Mouse (Mus musculus) kidney, postnatal 4 days (tissue): Measurements from ENCODE around the gene Stam2.

Source experiments
- DNase-seq, 2 experiments: peaks; one replicate each; pipeline ENCODE4 v3.0.0; 2021; ENCODE audit warnings: mixed read lengths in 2 of 2

Gene Stam2

DNA sequence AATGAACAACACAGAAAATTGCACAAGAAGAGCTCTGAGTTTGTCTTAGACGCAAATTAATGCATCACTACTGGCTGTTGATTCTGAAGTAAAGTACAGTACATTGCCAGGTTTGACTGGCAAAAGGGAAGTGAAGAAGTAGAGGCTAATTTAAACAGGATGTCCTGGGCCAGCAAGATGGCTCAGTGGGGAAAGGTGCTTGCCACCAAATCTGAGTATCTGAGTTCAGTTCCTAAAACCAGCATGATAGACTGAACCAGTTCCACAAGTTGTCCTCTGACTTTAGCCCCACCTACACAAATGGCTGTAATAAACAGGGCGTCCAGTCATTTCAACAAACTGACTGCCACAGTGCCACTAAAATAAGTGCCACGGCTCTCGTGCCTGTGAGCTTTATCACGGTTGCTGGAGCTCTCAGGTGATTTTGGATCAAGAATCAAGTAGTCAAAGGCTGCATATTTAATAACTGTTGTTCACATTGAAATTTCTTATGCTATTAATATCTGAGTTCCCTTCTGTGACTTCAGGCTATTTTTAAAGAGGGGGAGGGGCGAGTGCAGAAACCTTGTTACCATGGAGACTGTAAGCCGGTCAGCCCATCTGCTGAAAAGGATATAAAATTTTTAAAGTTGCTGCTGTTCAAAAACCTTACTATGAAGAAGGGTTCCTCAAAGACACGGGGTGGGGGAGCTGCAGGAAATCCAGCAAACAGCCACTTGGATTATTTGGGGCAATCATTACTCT is 94.7 kb downstream of the Stam2 start:
- no peak for DNase-seq

GRCm38 (mm10) chr2:52643657-52644056 is 98.4 kb downstream of the Stam2 start:
- no peak for DNase-seq
